ENCODE assay signal across 22 mouse cellular contexts in genomic region chr11:65334286-65334685, GRCm38 (mm10).
A peak's percentile ranks its signal among the peaks of the same experiment; 100 is the strongest.
DNase-seq lines count a peak whose midpoint lies in the region; ATAC-seq and TF ChIP-seq lines count a peak whose summit lies in the region.
"Had no signal": no experiment of that assay in that cellular context is flagged by ENCODE, and none has a peak within 500 bp of the region (broad histone marks: within the 10 kb centered on the region; RNA-seq: fewer than 3 reads in every experiment).

No protein-coding gene starts in this region.

- TF ChIP-seq CTCF in kidney, adult 2 months (conservative IDR thresholded peaks at IDR 0.05; ENCODE audit: insufficient read depth, insufficient read length, low read depth, low read length), result no peak
- no peak for TF ChIP-seq CTCF in intestine, postnatal 0 days (IDR thresholded peaks at IDR 0.05; ENCODE audit: low read depth)

- no peak for ATAC-seq in heart, embryonic 12.5 days (ENCODE audit: insufficient number of reproducible peaks, low FRiP score)
- ATAC-seq in intestine, postnatal 0 days, result no peak
- ATAC-seq: forebrain, embryonic 16.5 days had no signal

- H3K9ac ChIP-seq in heart, embryonic 12.5 days, result no peak overlapping the region
- H3K9ac ChIP-seq in intestine, postnatal 0 days (ENCODE audit: low read depth, low read length), result no peak overlapping the region
- H3K9ac ChIP-seq: embryonic facial prominence, embryonic 12.5 days; hindbrain, embryonic 15.5 days; neural tube, embryonic 12.5 days had no signal

- H3K27ac ChIP-seq in heart, embryonic 12.5 days (ENCODE audit: poor library complexity, severe bottlenecking), result no peak overlapping the region
- no peak overlapping the region for H3K27ac ChIP-seq in kidney, adult 2 months (ENCODE audit: insufficient read depth, low read depth, low read length)
- H3K27ac ChIP-seq in intestine, postnatal 0 days (ENCODE audit: low read depth, low read length), result no peak overlapping the region
- H3K27ac ChIP-seq: embryonic facial prominence, embryonic 12.5 days; hindbrain, embryonic 15.5 days; macrophage; neural tube, embryonic 12.5 days had no signal

- no peaks in the 10 kb centered on the region for H3K9me3 ChIP-seq in heart, embryonic 12.5 days (replicated peaks)
- no peaks in the 10 kb centered on the region for H3K9me3 ChIP-seq in intestine, postnatal 0 days (ENCODE audit: control insufficient read depth)
- H3K9me3 ChIP-seq: embryonic facial prominence, embryonic 12.5 days; G1E; hindbrain, embryonic 15.5 days; neural tube, embryonic 12.5 days had no signal

- TF ChIP-seq POLR2A in kidney, adult 2 months (IDR thresholded peaks at IDR 0.05; ENCODE audit: low read depth, low read length), result no peak

- WGBS in heart, embryonic 12.5 days, result 71% methylated on average over 5 of the region's 5 CpGs
- WGBS in kidney, adult 2 months, result 74% methylated on average over 5 of the region's 5 CpGs
- WGBS in intestine, postnatal 0 days, result 55% methylated on average over 5 of the region's 5 CpGs

- no peaks in the 10 kb centered on the region for H3K27me3 ChIP-seq in heart, embryonic 12.5 days (replicated peaks)
- no peaks in the 10 kb centered on the region for H3K27me3 ChIP-seq in kidney, adult 2 months (replicated peaks; ENCODE audit: control insufficient read depth, insufficient read depth, low read length)
- no peaks in the 10 kb centered on the region for H3K27me3 ChIP-seq in intestine, postnatal 0 days (replicated peaks; ENCODE audit: control insufficient read depth, insufficient read depth, low read length)
- H3K27me3 ChIP-seq: embryonic facial prominence, embryonic 12.5 days; hindbrain, embryonic 15.5 days; neural tube, embryonic 12.5 days had no signal

- no peaks in the 10 kb centered on the region for H3K36me3 ChIP-seq in heart, embryonic 12.5 days
- H3K36me3 ChIP-seq in kidney, adult 2 months (ENCODE audit: control insufficient read depth, insufficient read depth, low read length), result no peaks in the 10 kb centered on the region
- no peaks in the 10 kb centered on the region for H3K36me3 ChIP-seq in intestine, postnatal 0 days (ENCODE audit: control insufficient read depth, insufficient read depth)
- H3K36me3 ChIP-seq: embryonic facial prominence, embryonic 12.5 days; G1E; hindbrain, embryonic 15.5 days; neural tube, embryonic 12.5 days had no signal

- H3K4me3 ChIP-seq in heart, embryonic 12.5 days, result no peak overlapping the region
- H3K4me3 ChIP-seq in kidney, adult 2 months (ENCODE audit: insufficient read depth, low read depth, low read length), result no peak overlapping the region
- no peak overlapping the region for H3K4me3 ChIP-seq in intestine, postnatal 0 days (ENCODE audit: low read depth, low read length)
- H3K4me3 ChIP-seq: embryonic facial prominence, embryonic 12.5 days; hindbrain, embryonic 15.5 days; neural tube, embryonic 12.5 days had no signal

- H3K4me2 ChIP-seq in heart, embryonic 12.5 days, result no peak overlapping the region
- H3K4me2 ChIP-seq in intestine, postnatal 0 days (replicated peaks; ENCODE audit: low read depth), result no peak overlapping the region
- H3K4me2 ChIP-seq: embryonic facial prominence, embryonic 12.5 days; hindbrain, embryonic 15.5 days; liver, embryonic 11.5 days; midbrain, embryonic 11.5 days; neural tube, embryonic 12.5 days had no signal

- peak; percentile 44 for DNase-seq in adrenal gland, postnatal 14 days
- DNase-seq in adrenal gland, adult 18-20 months (ENCODE audit: low spot score in 2 of 2), result no peak
- peak; percentile 66 for DNase-seq in heart, adult 11 months
- DNase-seq in kidney, adult 2 months, result peak; percentile 5
- DNase-seq in kidney, adult 18-20 months, result no peak
- peak; percentile 9 for DNase-seq in 3T3-L1 (ENCODE audit: low read depth, low spot score)
- DNase-seq: cerebellum, adult 11 months; kidney, adult 11 months; kidney, postnatal 4 days; layer of hippocampus, adult 9-11 months; lung, adult 2 months; thymus, postnatal 14 days had no signal

- H3K4me1 ChIP-seq in heart, embryonic 12.5 days (replicated peaks), result peaks cover 32% of the 10 kb centered on the region
- no peaks in the 10 kb centered on the region for H3K4me1 ChIP-seq in kidney, adult 2 months (ENCODE audit: control insufficient read depth, insufficient read depth, low read length)
- no peaks in the 10 kb centered on the region for H3K4me1 ChIP-seq in intestine, postnatal 0 days (replicated peaks; ENCODE audit: control insufficient read depth, insufficient read depth, low read length)
- H3K4me1 ChIP-seq: embryonic facial prominence, embryonic 12.5 days; hindbrain, embryonic 15.5 days; neural tube, embryonic 12.5 days had no signal

Comparison
In these comparisons a context has a peak if more than half of its experiments do, and no peak if none do; other contexts are left out.
1. DNase-seq: peak in adrenal gland, postnatal 14 days (single experiment), heart, adult 11 months (single experiment), kidney, adult 2 months (single experiment) and 3T3-L1 (single experiment); none in adrenal gland, adult 18-20 months (0 of 2) and kidney, adult 18-20 months (single experiment).